Mouse (Mus musculus): Measurements from ENCODE around the gene Cabp1.
A peak's percentile ranks its signal among the peaks of the same experiment; 100 is the strongest.

Cabp1 gene

DNA sequence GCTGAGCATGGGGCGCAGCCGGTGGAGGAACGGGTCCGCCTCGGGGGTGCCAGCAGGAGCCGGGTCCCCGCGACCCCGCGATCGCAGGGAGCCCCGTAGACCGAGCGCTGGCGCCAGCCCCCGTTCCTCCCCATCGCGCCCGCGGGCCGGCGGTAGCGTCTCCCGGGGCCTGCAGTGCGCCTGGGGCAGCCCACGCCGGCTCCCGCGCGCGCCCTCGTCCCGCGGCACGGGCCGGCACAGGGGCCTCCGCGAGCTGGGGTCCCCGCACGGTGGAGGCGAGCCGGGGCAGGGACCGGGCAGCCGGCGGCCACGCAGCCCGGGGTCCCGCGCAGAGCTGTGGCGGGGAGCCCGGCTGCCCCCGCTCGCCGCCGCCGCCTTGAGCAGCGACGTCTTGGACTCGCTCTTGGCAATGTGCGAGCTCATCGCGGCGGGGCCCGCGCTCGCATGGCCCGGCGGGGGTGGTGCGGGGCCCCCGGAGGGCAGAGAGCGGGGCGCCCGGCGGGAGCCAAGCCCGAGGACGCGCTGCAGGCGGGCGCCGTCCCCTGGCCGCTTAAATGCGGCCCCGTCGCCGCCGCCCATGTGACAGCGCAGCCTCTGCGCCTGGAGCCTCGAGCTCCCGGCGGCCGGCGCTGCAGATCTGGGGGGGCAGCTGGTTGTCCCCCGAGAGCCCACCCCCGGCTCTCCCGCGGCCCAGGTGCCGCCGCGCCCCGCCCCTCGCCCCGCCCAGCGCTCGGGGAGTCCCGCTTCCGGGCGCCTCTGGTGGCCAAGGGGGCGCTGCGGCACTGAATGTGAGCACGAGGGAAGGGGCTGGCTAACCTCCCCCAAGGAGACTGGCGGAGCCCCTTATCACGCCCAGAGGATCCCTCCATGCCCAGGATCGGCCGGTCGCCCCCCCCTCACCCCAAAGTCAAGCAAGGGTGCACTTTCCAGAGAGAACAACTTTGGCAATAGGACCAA lies at the start of gene Cabp1:
TSS of gene Cabp1 (minus strand) at position 713 of the 957 bp plus-strand sequence.
- DNase-seq (ENCODE audit: low read depth, low spot score) = no peak

DNA sequence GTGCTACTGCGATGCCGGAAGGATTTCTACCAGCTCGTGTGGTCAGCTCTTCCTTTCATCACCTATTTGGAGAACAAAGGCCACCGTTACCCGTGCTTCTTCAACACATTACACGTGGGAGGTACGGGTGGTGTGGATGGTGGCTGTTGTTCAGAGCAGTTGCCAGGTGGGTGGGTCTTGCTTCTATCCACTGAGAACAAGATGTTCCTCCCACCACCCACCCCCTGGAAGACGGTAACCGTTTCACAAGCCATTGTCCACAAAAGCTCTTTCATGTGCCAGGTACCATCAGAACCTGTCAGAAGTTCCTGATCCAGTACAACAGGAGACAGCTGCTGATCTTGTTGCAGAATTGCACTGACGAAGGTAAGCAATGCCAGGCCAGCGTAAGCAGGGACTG lies 46.0 kb upstream of the Cabp1 start:
- DNase-seq (ENCODE audit: low read depth, low spot score) = no peak

- no peak for DNase-seq (ENCODE audit: low read depth, low spot score)
Observed at GRCm38 (mm10) chr5:115238729-115239195, 44.6 kb upstream of the Cabp1 start.

GRCm38 (mm10) chr5:115237803-115238728 lies 43.9 kb upstream of the Cabp1 start:
- peak; percentile 67 for DNase-seq (ENCODE audit: low read depth, low spot score)

DNA sequence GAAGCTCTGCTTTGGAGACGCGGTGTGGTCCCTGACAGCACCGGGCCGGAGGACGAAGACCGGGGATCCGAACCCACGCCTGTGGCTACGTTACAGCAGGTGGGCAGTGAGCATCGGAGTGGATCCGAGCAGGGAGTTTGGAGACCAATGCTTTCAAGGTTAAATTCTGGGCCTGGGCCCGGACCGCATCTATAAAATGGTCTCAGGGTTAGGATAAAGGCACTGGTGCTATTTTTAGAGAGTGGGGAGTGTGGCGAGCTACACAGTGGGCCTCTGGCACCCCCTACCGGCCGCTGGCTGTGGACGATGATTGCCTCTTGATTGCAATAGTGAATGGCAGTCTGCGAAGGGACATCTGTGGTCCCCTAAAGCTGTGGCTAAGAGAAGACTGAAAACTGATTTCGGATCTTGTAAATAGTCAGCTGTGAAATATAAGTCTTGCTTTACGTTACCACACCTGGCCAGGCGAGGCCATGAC lies 41.6 kb upstream of the Cabp1 start, which contains the start of gene Pop5:
TSS of gene Pop5 (plus strand) at position 51 of the 478 bp plus-strand sequence.
- DNase-seq (ENCODE audit: low read depth, low spot score) = peak; percentile 66

DNA sequence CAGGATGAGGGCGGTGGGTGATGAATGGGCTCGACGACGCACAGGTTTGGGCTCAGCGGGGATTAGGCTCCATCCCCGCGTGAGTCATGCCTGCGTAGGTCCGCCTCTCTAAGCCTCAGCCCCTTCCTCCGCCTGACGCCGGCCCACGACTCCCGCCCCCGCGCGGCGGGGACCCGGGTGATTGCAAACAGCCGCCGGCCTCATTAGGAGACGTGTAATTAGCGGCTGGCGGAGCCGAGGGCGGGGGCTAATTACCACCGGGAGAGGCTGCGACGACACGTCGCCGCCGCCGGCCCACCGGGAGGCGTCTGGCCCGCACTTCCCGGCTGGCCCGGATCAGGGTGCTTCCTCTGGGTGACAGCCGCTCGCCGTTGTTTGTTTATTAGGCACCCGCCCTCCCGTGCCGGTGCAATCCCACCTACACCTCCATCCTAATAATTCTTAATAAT lies 41.2 kb upstream of the Cabp1 start:
- DNase-seq (ENCODE audit: low read depth, low spot score) = no peak

DNA sequence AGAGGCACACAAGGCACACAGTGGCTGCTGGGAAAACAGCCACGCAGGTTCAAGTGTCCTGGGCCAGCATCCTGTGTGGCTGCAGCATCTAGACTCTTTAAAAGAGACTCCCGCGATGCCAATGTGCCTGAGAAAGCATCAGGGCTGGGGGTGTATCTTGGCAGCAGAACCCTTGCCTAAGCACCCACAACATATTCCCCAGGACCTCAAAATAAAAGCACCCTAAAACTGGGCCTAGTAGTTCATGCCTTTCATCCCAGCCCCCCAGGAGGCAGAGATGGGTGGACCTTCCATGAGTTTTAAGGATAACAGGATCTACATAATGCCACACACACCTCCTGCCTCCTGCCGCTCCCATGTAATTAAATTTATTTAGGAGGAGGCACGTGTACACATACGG lies 40.3 kb upstream of the Cabp1 start:
- DNase-seq (ENCODE audit: low read depth, low spot score) = no peak

DNA sequence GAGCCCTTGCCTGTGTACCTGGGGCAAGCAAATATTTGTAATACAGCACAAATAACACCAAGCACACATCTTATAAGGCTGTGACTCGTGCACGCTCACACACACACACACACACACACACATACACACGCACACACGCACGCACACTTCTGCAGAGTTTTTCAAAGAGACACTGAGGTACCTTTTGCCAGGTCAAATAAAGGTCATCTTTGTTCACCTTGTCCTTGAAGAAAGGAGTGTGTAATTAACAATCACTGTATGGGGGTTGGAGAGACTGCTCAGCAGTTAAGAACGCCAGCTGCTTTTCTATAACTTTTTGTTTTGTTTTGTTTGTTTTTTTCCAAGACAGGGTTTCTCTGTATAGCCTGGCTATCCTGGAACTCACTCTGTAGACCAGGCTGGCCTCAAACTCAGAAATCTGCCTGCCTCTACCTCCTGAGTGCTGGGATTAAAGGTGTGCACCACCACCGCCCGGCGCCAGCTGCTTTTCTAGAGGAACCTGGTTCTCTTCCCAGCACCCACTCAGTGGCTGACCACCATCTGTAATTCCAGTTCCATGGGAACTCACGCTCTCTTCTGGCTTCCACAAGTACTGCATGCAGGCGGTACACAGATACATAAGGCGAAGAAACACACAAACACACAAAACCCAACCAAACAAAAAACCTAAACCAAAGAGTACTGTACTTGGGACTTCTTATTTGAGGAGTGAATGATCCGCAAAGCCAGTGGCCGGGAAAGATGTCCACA lies 39.0 kb upstream of the Cabp1 start:
- no peak for DNase-seq (ENCODE audit: low read depth, low spot score)

DNA sequence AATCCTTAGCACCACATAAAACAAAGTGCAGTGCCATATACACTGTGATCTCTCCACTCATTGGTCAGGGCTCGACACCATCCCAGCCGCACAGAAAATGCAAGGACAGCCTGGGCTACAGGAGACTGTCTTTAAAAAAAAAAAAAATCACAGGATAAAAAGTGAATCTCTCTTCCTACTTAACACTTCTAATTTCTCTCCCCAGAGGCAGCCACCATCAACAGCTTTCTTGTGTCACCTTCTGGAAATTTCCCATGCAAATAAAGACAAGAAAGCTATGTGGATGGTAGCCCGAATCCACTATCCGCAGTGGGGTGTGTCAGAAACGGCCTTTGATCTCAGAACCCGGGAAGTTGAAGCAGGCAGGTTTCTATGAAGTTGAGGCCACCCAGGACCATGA lies 38.3 kb upstream of the Cabp1 start:
- no peak for DNase-seq (ENCODE audit: low read depth, low spot score)

- DNase-seq (ENCODE audit: low read depth, low spot score) = no peak
Observed at GRCm38 (mm10) chr5:115231552-115232120, 37.5 kb upstream of the Cabp1 start.

- no peak for DNase-seq (ENCODE audit: low read depth, low spot score)
Observed at GRCm38 (mm10) chr5:115230830-115231551, 36.8 kb upstream of the Cabp1 start.

- DNase-seq (ENCODE audit: low read depth, low spot score) = no peak
Observed at GRCm38 (mm10) chr5:115222485-115222884, 28.3 kb upstream of the Cabp1 start.

- no peak for DNase-seq (ENCODE audit: low read depth, low spot score)
Observed at GRCm38 (mm10) chr5:115220931-115221640, 26.9 kb upstream of the Cabp1 start.

DNA sequence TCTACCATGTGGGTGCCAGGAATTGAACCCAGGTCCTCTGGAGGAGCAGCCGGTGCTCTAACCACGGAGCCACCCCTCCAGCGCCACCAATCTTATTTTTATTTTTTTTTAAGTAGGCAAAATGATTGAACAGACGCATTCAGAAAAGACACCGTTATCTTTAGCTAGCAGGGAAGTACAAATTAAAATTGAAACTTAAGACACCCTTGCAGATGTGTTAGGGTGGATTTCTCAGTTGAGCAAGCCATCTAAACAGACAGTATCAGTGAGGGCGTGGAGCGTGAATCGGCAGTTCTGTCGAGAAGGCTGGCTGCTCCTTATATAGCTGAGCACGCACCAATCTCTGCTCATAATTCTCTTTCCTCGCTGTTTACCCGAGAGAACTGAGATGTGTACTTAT lies 23.8 kb upstream of the Cabp1 start:
- DNase-seq (ENCODE audit: low read depth, low spot score) = no peak

DNA sequence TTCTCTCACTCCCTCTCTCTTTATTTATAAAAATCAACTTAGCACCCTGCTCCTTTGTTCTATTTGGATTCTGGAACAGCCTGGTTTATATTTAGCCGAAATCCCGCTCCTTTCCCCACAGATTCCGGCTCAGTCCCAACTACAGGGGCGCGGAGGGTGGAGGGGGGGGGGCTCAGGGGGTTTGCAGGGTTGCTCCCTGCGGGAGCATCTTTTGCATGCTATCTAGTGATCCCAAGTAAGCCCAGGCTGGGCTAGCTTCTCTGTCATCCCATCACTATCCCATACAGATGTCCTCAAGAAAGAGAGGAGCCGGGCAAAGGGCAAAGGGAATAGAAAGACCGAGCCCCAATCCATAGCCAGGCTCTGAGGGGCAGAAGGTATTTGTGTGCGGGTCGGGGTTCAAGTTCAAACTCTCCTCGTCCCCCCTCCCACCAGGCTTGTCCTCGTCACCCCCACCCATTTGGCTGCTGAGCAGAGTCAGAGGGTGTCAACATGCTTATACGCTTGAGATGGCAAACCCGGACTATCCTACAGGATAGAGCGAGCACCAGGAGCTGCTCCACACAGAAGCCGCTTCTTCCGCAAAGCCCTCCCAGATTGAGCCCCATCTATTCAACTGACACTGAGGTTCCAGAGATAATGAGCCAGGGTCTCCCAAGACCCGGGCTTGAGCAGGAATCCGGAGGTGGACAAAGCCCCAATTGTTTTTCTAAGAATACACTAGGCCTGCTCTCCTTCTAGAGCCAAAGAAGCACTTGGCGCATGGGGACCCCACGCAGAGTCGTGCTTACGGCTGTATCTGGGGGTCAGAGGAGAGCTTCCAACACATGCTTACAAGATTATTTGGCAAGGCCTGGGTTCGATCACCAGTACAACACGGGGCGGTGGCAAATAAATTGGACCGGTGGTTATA lies 21.3 kb upstream of the Cabp1 start:
- DNase-seq (ENCODE audit: low read depth, low spot score) = no peak

DNA sequence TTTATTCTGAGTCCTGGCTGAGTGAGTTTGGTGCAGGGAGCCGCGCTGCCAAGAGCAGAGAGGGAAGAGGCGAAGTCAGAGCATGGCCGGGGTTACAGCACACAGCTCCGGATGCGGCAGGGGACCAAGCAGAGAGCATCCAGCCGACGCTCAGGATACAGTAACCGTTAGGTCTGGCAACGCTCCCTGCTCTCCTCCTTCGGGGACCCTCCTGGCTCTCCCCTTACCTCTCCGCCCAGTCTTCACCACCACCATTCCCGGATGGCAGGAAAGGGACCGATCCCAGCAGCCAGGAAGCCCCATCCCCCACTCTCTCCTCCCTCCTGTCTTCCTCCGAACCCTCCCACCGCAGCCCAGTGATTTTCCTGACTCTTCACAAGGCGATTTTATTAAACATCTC lies 20.7 kb upstream of the Cabp1 start:
- DNase-seq (ENCODE audit: low read depth, low spot score) = no peak

- DNase-seq (ENCODE audit: low read depth, low spot score) = no peak
Observed at GRCm38 (mm10) chr5:115212861-115213260, 18.7 kb upstream of the Cabp1 start.

DNA sequence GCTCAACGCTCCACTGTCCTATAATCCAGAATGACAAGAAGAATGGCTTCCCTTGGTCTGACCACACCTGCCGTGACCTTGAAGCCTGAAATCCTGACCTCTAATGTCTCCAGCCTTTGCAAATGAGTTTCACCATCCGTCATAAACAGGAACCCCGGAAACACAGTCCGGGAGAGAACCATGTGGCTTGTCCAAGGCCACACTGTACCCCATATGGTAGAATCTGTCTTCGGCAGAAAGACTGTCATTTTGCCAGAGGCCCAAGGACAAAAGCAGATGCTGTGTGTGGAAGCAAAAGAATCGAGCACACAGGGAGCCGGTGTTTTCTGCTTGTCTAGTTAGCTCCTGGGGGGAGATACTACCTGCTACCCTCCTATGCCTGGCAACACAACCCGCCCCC lies 18.3 kb upstream of the Cabp1 start:
- no peak for DNase-seq (ENCODE audit: low read depth, low spot score)
